ENCODE assay signal across 9 mouse cellular contexts in genomic region chr3:38892791-38893224, GRCm38 (mm10). TPM values are rescaled to one million over a fixed set of nuclear protein-coding genes. Genes with fewer than 3 reads are reported as not detected.
A peak's percentile ranks its signal among the peaks of the same experiment; 100 is the strongest.
DNase-seq lines count a peak whose midpoint lies in the region; ATAC-seq lines count a peak whose summit lies in the region.
"Had no signal": no experiment of that assay in that cellular context is flagged by ENCODE, and none has a peak within 500 bp of the region (broad histone marks: within the 10 kb centered on the region; RNA-seq: fewer than 3 reads in every experiment).

No protein-coding gene starts in this region.

- H3K36me3 ChIP-seq in heart, embryonic 11.5 days (ENCODE audit: control insufficient read depth, insufficient read depth, low read length): peaks cover 12% of the 10 kb centered on the region
- H3K36me3 ChIP-seq in limb, embryonic 12.5 days: peaks cover 79% of the 10 kb centered on the region

- no peaks in the 10 kb centered on the region; the same call in 1 of the 2 replicates for H3K9me3 ChIP-seq in heart, embryonic 11.5 days (replicated peaks; ENCODE audit: control insufficient read depth, low read length)
- peaks cover 22% of the 10 kb centered on the region; the same call in 1 of the 2 replicates for H3K9me3 ChIP-seq in limb, embryonic 12.5 days

- H3K27ac ChIP-seq in heart, embryonic 11.5 days (ENCODE audit: low read depth, low read length): no peak overlapping the region
- no peak overlapping the region for H3K27ac ChIP-seq in limb, embryonic 12.5 days
- H3K27ac ChIP-seq: liver, embryonic 14.5 days had no signal

- intact Hi-C loops in heart, postnatal 25 days (cut with DNase I): no loop called here

- 39% methylated on average over 6 of the region's 6 CpGs for WGBS in heart, embryonic 11.5 days (ENCODE audit: insufficient replicate concordance)
- WGBS in limb, embryonic 12.5 days: 46% methylated on average over 6 of the region's 6 CpGs

- no peak for ATAC-seq in heart, embryonic 11.5 days (replicated peaks; ENCODE audit: insufficient number of reproducible peaks, low FRiP score, low TSS enrichment)
- ATAC-seq in limb, embryonic 12.5 days (ENCODE audit: insufficient number of reproducible peaks, insufficient read depth, low FRiP score, low TSS enrichment, low read depth): no peak
- no peak for ATAC-seq in frontal cortex, adult (ENCODE audit: low TSS enrichment)
- ATAC-seq in erythroblast, adult 5-6 weeks (replicated peaks; ENCODE audit: low FRiP score, poor library complexity, severe bottlenecking): no peak

- H3K9ac ChIP-seq in heart, embryonic 11.5 days (ENCODE audit: low read depth, low read length): no peak overlapping the region
- peak overlapping the region; percentile 37 for H3K9ac ChIP-seq in limb, embryonic 12.5 days (replicated peaks)
- H3K9ac ChIP-seq: liver, embryonic 14.5 days had no signal

- DNase-seq in heart, postnatal 25 days (ENCODE audit: low spot score): no peak
- peak; percentile 37 for DNase-seq in thymus, postnatal 0 days (ENCODE audit: low spot score)
- no peak for DNase-seq in thymus, adult 18-20 months
- no peak for DNase-seq in frontal cortex, postnatal 25 days (ENCODE audit: low spot score in 2 of 2)

- H3K4me3 ChIP-seq in heart, embryonic 11.5 days (ENCODE audit: low read depth, low read length): peak overlapping the region; percentile 6; the same call in 1 of the 2 replicates
- peak overlapping the region; percentile 91 for H3K4me3 ChIP-seq in limb, embryonic 12.5 days (replicated peaks)

- peak overlapping the region; percentile 55 for H3K4me2 ChIP-seq in heart, embryonic 11.5 days
- H3K4me2 ChIP-seq in limb, embryonic 12.5 days: peak overlapping the region; percentile 96

- H3K4me1 ChIP-seq in heart, embryonic 11.5 days (ENCODE audit: control insufficient read depth, insufficient read depth, low read length): peaks cover 17% of the 10 kb centered on the region
- peaks cover 59% of the 10 kb centered on the region for H3K4me1 ChIP-seq in limb, embryonic 12.5 days (replicated peaks)

- H3K27me3 ChIP-seq in heart, embryonic 11.5 days (ENCODE audit: control insufficient read depth, insufficient read depth, low read length): no peaks in the 10 kb centered on the region
- no peaks in the 10 kb centered on the region for H3K27me3 ChIP-seq in limb, embryonic 12.5 days

RNA-seq across cellular contexts. Expression of gene Fat4, which starts 6.1 kb away (rescaled TPM):
- polyA plus RNA-seq in heart, embryonic 11.5 days (2014; fragmentation: Nextera tagmentation; extraction: Ambion mirVana): 4.7 and 5.3 TPM in 2 replicates
- 1 to 10 TPM; 6.3 to 7.4 TPM for total RNA-seq in heart, postnatal 25 days (2021)
- polyA plus RNA-seq in thymus, postnatal 0 days (2015; fragmentation: Nextera tagmentation; extraction: Ambion mirVana): 0.53 and 0.65 TPM in 2 replicates
- 14.2 and 15.5 TPM in 2 replicates for polyA plus RNA-seq in limb, embryonic 12.5 days (2016; fragmentation: Nextera tagmentation; extraction: Ambion mirVana)
- not detected in 2 replicates for total RNA-seq in erythroblast, adult 5-6 weeks (2015; ENCODE audit: low replicate concordance)
- not detected in 2 replicates for total RNA-seq in erythroblast, adult 5-6 weeks (2017; ENCODE audit: low replicate concordance)
